Mouse (Mus musculus): Measurements from ENCODE around the gene Sh3kbp1.

Gene Sh3kbp1

GRCm38 (mm10) chrX:159829192-159829852 is 202.2 kb downstream of the Sh3kbp1 start:
- DNase-seq (ENCODE audit: low spot score in 2 of 2), result no peak

- DNase-seq (ENCODE audit: low spot score in 2 of 2), result no peak
Measured at GRCm38 (mm10) chrX:159831176-159831575, 204.1 kb downstream of the Sh3kbp1 start.

- DNase-seq (ENCODE audit: low spot score in 2 of 2), result no peak
Measured at GRCm38 (mm10) chrX:159835239-159835638, 208.2 kb downstream of the Sh3kbp1 start.

DNA sequence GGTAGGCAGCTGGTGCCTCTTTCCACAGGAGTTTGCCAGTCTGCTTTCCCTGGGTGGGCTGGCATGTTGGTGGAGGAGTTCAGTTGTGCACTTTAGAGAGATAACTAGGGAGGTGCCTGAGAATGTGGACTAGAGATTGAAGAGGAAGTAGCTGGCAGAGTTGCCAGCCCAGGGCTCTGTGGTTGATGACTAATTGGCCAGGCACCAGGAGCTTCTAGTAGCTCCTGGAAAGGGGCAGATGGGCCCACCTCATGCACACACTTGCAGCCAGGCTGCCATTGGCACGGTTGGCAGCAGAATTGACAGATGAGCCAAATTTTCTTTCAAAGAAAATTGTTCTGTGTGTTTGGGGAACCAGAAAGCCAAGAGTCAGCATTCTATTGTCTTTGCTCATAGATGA is 210.3 kb downstream of the Sh3kbp1 start:
- no peak for DNase-seq (ENCODE audit: low spot score in 2 of 2)

DNA sequence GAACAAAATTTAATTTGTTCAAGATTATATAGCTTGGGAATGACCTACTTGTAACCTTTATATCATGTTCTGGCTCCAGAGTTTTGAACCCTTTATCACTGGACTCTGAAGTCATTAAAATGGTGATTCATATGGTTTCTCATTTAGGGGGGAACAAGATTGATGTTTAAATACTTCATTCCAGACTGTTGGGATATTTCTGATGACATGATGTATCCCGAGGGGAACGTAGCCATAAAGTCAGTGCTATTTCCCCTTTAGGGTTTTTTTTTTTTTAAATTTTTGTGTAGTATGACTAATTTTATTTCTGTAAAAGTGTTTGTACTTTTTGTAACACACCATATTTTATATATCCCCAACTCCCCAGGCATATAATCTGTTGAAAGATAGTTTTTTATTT is 212.7 kb downstream of the Sh3kbp1 start:
- DNase-seq (ENCODE audit: low spot score in 2 of 2), result no peak

DNA sequence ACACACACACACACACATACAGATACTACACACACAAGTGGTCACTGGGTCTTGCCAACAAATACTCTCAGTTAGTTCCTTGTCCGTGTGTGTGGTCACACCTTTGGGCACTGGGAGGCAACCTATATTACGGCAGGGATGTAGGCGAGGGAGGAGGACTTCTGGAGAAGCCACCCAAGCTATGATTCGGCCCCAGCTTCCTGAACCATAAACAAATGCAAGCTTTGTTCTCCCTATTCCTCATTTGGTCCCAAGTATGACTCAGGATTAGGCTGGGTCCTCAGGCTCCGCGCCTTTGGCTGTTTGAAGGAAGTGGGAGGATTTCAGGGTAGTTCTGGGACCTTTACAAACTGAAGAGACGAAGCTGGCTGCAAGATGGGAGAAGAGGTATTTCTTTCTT is 213.2 kb downstream of the Sh3kbp1 start:
- DNase-seq (ENCODE audit: low spot score in 2 of 2), result peak in 1 of 2 experiments; percentile 3

DNA sequence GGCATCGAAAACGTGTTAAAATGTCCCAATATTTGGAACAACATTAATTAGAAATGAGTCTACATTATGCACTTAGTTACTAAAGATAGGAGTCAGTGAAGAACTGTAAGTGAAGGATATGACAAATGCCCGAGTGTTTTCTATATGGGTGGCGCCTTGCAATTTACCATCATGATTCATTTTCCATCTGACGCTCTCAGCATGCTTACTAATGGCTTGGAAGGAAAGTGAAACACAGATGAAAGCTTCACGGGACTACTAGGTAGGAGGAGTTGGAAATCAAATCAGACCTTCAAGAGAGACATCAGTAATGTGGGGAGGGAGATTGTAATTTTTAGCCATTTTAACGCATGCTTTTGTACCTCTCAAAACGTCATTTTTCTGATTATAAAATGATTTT is 223.7 kb downstream of the Sh3kbp1 start:
- DNase-seq (ENCODE audit: low spot score in 2 of 2), result no peak

- no peak for DNase-seq (ENCODE audit: low spot score in 2 of 2)
Measured at GRCm38 (mm10) chrX:159856866-159857265, 229.8 kb downstream of the Sh3kbp1 start.

DNA sequence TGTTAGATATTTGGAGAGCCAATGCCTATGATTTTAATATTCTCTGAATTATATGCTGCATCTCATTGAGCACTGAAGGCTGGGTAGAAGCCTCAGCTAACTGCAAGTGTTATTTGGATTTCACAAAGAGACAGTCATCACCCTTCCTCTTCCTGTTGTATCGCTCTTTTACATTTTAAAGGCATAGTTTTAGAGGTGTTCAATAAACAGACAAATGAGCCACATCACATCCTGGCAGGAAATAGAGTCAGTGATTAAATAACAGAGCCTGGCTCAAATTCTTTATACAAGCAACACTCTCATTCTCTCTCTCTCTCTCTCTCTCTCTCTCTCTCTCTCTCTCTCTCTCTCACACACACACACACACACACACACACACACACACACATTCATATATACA is 231.1 kb downstream of the Sh3kbp1 start:
- DNase-seq (ENCODE audit: low spot score in 2 of 2), result no peak

DNA sequence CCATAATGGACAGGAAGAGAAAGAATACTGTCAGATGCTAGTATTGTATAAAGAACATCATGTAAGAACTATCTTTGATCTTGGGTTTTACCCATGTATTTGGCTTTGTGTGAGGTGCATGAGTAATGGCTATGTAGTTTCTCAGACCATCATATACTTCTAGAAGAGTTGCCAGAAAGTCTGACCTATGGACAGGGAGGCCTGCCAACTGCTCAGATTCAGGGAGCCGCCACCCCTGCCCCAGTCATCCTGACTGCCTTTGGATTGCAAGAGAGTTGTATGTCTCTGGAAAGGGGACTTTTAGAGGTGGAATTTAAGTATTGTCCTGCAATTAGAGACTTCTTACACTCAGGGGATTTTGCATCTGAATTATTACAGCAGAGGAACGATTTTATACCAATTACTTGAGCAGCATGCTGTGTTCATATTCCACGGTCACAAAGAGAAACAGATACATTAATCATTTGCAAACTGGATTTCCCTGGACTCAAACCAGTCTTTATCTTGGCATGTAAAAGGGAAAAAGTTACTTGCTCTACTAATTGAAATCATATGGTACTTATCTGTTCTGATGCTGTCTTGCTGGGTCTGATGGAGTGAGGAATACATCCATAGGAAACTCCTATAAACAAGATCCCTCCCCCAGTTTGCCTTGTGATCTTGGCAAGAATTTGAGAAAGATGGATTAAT is 233.9 kb downstream of the Sh3kbp1 start:
- no peak for DNase-seq (ENCODE audit: low spot score in 2 of 2)

DNA sequence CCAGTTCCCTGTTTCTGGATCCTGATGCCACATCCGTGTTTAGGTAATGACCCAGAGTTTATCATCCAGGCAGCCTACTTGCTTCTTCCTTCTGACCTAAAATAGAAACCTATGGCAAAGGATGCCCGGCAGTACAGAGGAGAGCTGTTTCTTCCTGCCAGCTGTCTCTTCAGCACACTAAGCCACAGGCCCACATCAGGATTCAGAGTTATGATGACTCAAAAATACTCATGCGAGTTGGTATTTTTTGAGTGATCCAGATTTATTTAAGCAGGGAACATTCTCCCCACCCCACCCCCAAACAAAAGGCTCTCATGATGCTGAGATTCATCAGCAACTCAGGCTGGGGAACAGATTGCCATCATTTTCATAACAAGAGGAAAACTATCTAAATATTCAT is 240.6 kb downstream of the Sh3kbp1 start:
- no peak for DNase-seq (ENCODE audit: low spot score in 2 of 2)

DNA sequence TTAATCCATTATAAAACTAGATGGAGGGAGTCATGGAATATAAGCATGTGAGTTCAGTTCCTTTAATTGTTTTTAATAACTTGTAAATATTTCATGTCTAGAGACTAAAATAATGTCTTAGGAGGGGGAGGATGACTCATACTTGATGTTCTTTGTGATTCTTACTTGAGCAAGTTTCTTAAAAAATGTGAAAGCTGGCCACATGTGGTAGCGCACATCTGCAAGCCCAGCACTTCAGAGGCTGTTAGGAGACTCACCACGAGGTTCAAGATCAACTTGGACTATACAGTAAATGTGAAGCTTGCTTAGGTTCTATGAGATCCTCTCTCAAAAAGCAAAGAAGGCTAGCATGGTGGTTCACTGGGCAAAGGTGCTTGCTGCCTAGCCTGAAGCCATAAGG is 245.4 kb downstream of the Sh3kbp1 start:
- DNase-seq (ENCODE audit: low spot score in 2 of 2), result no peak

DNA sequence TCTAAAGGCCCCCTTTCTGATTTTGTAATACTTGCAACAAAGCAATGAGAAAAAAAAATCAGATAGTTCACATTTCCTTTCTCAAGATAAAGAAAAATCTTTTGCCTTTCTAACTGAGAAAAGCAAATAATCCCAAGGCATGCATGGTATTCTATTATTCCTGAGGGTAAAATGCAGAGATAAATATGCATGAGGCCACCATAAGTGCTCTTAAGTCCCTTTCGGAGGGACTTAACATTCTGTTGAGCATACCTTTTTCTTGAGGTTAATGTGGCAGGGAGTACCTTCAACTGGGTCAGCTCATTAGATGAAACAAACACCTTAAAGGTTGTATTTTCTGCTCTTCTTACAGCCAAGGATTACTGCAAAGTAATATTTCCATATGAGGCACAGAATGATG is 250.7 kb downstream of the Sh3kbp1 start:
- no peak for DNase-seq (ENCODE audit: low spot score in 2 of 2)

GRCm38 (mm10) chrX:159879455-159879854 is 252.4 kb downstream of the Sh3kbp1 start:
- DNase-seq (ENCODE audit: low spot score in 2 of 2), result no peak

DNA sequence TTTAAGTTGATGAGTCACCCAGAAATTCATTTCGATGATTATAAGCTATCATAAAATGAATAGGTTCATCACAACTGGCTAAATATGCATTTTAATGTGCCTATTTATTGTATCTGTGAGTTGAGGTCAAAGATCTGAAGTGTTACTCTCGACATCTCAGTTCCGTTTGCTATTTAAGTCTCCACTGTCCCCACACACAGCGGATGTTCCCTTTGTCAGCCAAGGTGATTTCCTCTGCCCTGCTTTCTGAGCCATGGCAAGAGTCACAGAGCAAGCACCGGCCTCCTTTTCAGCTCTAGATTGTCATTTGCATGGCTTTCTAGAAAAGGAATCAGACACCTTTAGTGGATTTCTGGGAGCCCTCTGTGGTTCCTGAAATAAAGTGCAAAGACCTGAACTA is 254.5 kb downstream of the Sh3kbp1 start:
- DNase-seq (ENCODE audit: low spot score in 2 of 2), result no peak

DNA sequence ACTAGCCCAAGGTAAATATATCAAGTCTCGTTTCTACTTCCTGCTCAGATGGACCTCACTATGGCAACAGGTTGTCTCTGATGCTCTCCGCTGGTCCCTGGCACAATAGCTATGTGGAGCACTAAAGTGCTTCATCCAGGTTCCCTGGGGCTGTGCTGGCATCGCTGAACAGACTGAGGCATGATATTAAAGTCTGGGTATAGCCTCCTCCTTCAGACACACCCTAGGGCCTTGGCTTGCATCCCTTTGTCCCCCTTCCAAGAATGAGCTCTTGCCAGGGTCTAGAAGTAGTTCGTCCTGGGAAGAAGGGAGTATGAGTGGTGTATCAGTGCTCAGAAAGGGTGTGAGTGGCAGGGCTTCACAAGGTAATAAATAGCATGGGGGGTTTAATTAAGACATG is 269.5 kb downstream of the Sh3kbp1 start:
- DNase-seq (ENCODE audit: low spot score in 2 of 2), result no peak

DNA sequence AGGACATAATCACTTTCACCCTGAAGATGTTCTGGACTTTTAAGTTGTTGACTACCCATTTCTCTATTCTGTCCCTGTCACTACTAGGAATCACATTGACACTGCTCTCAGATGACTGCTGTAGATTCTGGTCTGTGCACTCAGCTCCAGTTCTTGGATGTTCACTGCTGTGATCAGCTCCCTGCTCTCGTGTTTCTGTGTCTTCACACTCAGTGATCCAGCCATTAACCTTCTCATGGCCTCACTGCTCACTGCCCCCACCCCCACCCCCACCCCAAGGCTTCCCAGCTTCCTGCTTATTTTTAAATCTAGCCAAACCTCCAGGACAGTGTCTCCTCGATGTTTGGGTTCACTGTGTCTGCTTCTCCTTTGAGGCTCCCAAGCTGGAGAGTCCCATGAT is 271.0 kb downstream of the Sh3kbp1 start:
- DNase-seq (ENCODE audit: low spot score in 2 of 2), result no peak

GRCm38 (mm10) chrX:159899121-159899520 is 272.0 kb downstream of the Sh3kbp1 start:
- DNase-seq (ENCODE audit: low spot score in 2 of 2), result no peak

DNA sequence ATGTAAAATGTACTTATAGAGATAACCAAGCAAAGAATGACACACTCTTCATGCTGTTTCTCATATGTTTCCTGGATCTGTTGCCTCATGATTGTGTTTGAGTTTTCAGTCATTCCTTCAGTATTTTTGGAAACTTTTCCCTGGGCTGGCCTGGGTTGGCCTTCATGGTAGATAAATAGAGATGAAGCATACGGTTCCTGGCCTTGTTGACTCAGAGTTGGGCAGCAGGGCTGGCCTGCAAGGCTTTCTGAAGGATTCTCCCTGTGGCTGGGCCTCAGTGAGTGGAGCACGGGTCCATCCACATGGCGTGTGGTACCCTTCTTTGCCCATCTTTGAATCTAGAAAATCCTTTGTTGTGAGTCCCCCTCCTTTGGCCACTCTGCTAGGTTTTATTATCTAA is 276.3 kb downstream of the Sh3kbp1 start:
- no peak for DNase-seq (ENCODE audit: low spot score in 2 of 2)

- no peak for DNase-seq (ENCODE audit: low spot score in 2 of 2)
Measured at GRCm38 (mm10) chrX:159907703-159908102, 280.6 kb downstream of the Sh3kbp1 start.

- peak in 1 of 2 experiments; percentile 14 for DNase-seq (ENCODE audit: low spot score in 2 of 2)
Measured at GRCm38 (mm10) chrX:159909446-159910277, 282.6 kb downstream of the Sh3kbp1 start.

- no peak for DNase-seq (ENCODE audit: low spot score in 2 of 2)
Measured at GRCm38 (mm10) chrX:159910600-159910999, 283.5 kb downstream of the Sh3kbp1 start.

DNA sequence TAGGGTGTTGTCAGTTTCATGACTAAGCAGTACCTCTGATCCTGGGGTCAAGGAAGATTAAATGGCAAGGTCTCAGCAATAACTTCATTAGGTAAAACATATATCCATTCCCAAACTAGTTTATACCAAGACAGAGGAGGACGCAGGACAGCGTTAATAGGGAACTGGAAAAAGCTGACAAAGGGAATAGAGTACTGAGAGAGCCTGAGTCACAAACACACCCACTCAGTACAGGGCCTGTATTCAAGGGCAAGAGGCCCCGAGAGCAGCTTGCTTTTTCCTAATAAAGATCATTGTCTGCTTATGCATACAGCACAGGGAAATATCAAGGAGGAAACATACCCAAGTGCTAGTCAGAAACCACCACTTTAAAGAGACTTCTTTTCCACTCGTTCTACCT is 284.5 kb downstream of the Sh3kbp1 start:
- DNase-seq (ENCODE audit: low spot score in 2 of 2), result no peak
